Mouse (Mus musculus): Measurements from ENCODE around the gene Gm17387. TPM values are rescaled to one million over a fixed set of nuclear protein-coding genes. Genes with fewer than 3 reads are reported as not detected.

The Gm17387 gene
- polyA plus RNA-seq, 1 experiment = not detected

DNA sequence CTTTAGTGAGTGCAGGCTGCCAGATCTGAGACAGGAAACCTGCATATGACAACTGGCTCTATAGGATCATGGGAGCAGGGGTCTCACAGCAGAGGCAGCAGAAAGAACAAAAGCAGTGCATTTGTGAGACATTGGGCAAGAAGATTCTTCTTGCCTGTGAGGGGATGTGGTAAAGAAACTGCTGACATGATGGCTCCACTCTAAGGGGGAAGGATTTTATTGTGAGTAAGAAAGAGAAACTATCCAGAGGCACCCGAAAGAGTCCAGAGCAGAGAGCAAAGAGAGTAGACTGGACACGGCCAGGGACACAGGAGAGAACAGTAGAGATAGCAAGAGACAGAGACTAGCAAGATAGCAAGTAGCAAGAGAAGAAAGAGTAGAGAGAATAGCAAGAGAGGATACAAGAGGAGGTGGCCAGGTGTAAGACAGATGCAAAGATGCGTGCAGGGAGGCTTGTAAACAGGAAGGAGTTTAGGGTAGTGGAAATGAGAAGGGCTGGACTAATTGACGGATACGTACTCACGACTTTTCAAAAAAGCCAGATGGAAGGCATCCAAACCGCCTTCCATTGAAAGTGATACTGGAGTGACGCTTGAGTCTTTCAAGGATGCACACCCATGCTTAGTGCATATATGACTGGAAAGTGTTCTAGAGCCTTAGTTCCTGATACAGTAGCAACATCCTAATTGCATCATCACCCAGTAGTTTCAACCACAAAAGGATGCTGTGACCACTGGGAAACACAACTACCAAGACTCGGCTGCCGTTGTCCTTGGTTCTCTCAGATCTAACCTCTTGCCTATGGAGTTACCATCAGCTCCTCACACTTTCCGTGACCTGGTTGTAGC lies 29.9 kb upstream of the Gm17387 start:
- Histone ChIP-seq H3K27ac (ENCODE audit: insufficient read depth, low read depth, low read length) (peak overlapping the region; percentile 80), H3K4me3 (ENCODE audit: insufficient read depth, low read length) (peak overlapping the region; percentile 39), H3K4me1 (ENCODE audit: control insufficient read depth, insufficient read depth, low read length) (peaks cover 25% of the 10 kb centered on the region)
- TF ChIP-seq POLR2A (IDR thresholded peaks at IDR 0.05; ENCODE audit: borderline replicate concordance, low read depth, low read length) (no peak), CTCF (IDR thresholded peaks at IDR 0.05; ENCODE audit: low read depth, low read length) (no peak)

DNA sequence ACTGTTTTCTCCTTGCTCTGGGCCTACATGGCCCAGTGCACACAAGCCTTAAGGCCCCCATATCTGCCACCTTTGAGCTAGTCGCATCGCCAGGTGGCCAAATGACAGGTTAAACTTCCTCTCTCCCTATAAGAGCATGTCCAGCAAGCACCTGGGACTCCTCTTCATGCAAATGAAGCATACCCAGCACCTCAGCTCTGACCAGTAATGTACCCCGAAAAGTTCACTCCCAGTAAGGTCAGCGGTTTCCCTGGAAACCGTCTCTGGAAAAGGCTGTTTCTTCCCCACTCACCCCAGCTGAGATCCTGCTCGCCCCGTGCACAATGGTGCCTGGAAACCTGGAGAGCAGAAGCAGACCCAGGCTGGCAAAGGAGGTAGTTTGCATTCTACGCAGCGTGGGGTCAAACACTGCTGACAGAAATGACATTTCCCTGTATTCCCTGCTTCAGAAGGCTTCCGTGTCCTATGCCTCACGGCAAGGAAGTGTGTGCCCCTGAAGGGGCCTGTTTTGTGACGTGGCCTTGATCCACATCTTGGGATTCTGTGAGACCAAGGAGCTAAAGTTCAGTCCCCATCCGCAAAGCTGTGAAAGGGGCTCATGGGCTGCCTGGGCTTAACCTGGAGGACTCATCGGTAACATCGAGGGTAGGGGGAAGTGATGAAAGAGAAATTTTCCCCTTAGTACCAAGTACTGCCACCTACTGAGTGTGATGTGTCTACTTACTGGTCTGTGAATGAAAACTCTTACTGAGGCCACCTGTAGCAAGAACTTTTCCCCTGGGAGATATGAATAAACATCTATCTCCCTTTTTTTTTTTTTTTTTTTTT lies 27.8 kb upstream of the Gm17387 start:
- Histone ChIP-seq H3K4me3 (ENCODE audit: insufficient read depth, low read length) (no peak overlapping the region), H3K4me1 (ENCODE audit: control insufficient read depth, insufficient read depth, low read length) (peaks cover 25% of the 10 kb centered on the region), H3K27ac (ENCODE audit: insufficient read depth, low read depth, low read length) (no peak overlapping the region)
- TF ChIP-seq POLR2A (IDR thresholded peaks at IDR 0.05; ENCODE audit: borderline replicate concordance, low read depth, low read length) (no peak), CTCF (IDR thresholded peaks at IDR 0.05; ENCODE audit: low read depth, low read length) (no peak)

DNA sequence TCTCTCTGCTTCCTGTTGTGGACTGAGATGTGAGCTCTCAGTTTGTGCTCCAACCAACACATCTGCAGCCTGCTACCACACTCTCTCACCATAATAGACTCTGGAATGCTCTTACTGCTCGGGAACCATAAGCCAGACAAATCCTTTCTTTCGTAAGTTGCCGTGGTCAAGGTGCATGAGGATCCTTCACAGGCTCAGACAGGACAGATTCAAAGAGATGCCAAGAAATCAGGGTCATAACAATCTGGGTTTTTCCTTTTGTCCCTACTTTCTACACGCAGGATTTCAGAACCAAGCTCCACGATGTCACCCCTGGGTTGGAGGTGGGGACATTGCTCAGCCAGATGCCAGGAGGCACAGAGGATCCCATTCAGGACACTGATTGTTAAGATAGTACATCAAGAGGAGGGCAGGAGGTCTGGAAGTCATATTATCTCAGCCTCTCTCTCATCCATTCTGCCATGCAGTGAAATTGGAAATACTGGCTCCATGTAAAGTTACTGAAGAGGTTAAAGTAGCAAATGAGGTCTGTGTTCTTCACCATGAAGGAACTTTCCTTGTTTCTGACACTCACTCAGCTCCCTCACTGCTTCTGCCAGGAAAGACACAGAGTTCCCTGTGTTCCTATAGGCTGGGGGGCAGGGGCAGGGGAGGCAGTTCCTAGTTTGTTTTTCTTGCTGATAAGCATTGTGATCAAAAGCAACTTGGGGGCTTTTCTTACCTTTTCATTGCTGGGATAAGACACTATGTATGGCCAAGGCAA lies 25.5 kb upstream of the Gm17387 start:
- Histone ChIP-seq H3K4me3 (ENCODE audit: insufficient read depth, low read length) (no peak overlapping the region), H3K4me1 (ENCODE audit: control insufficient read depth, insufficient read depth, low read length) (peaks cover 16% of the 10 kb centered on the region), H3K27ac (ENCODE audit: insufficient read depth, low read depth, low read length) (no peak overlapping the region)
- TF ChIP-seq CTCF (IDR thresholded peaks at IDR 0.05; ENCODE audit: low read depth, low read length) (no peak), POLR2A (IDR thresholded peaks at IDR 0.05; ENCODE audit: borderline replicate concordance, low read depth, low read length) (no peak)

DNA sequence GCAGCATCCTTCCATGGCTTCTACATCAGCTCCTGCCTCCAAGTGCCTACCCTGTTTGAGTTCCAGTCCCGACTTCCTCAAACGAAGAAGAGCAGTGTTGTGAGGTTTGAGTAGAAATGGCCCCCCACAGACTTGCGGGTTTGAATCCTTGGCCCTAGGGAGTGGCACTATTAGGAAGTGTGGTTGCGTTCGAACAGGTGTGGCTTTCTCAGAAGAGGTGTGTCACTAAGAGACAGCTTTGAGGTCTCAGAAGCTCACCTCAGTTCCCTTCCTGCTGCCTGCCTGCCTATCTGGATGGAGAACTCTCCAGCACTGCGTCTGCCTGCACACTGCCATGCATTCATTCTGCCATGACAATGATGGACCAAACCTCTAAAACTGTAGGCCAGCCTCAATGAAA lies 22.5 kb upstream of the Gm17387 start:
- TF ChIP-seq CTCF (IDR thresholded peaks at IDR 0.05; ENCODE audit: low read depth, low read length) (no peak), POLR2A (IDR thresholded peaks at IDR 0.05; ENCODE audit: borderline replicate concordance, low read depth, low read length) (no peak)
- no peak overlapping the region for H3K27ac ChIP-seq (ENCODE audit: insufficient read depth, low read depth, low read length)
- no peak overlapping the region for H3K4me3 ChIP-seq (ENCODE audit: insufficient read depth, low read length)
- peaks cover 17% of the 10 kb centered on the region for H3K4me1 ChIP-seq (ENCODE audit: control insufficient read depth, insufficient read depth, low read length)

DNA sequence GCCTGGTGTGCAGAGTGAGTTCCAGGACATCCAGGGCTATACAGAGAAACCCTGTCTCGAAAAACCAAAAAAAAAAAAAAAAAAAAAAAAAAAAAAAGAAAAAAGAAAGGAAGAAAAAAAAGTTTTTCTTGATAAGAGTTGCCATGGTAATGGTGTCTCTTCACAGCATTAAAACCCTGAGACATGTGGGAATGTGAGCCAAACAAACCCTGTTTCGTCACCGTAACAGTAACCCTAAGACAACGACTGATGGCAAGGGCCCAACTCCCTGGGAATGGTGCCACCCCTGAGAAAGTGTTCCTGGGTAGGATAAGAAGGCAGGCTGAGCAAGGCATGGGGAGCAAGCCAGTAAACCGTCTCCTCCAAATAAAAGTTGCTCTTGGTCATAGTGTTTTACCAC lies 22.0 kb upstream of the Gm17387 start:
- TF ChIP-seq POLR2A (IDR thresholded peaks at IDR 0.05; ENCODE audit: borderline replicate concordance, low read depth, low read length) (no peak), CTCF (IDR thresholded peaks at IDR 0.05; ENCODE audit: low read depth, low read length) (no peak)
- no peak overlapping the region for H3K4me3 ChIP-seq (ENCODE audit: insufficient read depth, low read length)
- no peak overlapping the region for H3K27ac ChIP-seq (ENCODE audit: insufficient read depth, low read depth, low read length)
- peaks cover 21% of the 10 kb centered on the region for H3K4me1 ChIP-seq (ENCODE audit: control insufficient read depth, insufficient read depth, low read length)

DNA sequence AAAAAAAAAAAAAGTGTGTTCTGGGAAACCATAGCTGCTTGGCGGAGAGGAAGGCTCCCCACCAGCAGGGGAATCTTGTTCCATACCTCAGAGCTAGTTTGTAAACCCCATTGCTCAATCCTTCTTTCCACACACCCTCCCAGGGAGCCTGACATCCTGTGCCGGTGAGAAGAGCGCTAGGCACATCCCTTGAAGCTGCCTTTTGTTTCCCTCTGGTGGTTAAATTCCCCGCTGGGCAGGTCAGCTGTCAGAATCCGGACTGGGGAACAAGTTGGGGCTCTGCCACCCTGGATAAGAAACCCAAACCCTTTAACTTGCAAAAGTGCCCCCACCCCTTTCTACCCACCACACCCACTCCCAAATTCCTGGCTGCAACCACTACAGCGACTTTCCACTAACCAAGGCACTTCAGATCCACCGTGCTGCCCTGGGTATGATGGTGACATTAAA lies 20.6 kb upstream of the Gm17387 start:
- no peak overlapping the region for H3K4me3 ChIP-seq (ENCODE audit: insufficient read depth, low read length)
- TF ChIP-seq CTCF (IDR thresholded peaks at IDR 0.05; ENCODE audit: low read depth, low read length) (peak; percentile 51), POLR2A (IDR thresholded peaks at IDR 0.05; ENCODE audit: borderline replicate concordance, low read depth, low read length) (no peak)
- no peak overlapping the region for H3K27ac ChIP-seq (ENCODE audit: insufficient read depth, low read depth, low read length)
- peaks cover 35% of the 10 kb centered on the region for H3K4me1 ChIP-seq (ENCODE audit: control insufficient read depth, insufficient read depth, low read length)

DNA sequence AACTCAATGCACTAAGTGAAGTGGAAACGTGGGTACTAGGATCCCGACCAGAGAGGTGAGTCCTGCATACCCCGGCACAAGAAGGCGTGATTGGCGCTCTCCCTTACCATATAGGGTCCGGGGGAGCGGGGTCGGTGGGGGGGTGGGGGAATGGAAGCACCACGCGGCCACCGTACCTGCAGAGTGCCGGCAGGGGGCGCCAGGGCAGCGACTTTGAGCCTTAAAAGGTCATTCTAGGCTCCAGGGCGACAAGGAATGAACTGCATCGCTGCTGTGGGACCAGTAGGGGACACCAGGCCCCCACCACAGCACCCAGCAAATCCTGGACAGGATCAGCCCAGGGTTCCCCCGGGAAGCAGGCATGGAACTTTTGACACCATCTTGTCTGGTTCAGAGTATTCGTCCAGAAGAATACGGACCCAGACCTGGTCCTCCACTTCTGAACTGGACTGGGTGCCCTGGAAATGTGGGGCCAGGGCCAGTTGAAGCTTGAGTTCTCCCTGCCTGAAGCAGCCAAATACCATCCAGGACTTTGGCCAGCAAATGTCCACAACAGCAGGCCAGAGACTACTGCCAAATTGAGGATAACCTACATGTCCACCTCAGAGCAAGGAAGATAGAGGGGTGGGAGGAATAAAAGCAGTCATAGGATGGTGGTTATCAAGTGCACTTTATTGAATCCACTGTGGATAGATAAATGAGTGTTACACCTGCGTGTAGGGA lies 19.8 kb upstream of the Gm17387 start:
- peak overlapping the region; percentile 76 for H3K4me3 ChIP-seq (ENCODE audit: insufficient read depth, low read length)
- no peak overlapping the region for H3K27ac ChIP-seq (ENCODE audit: insufficient read depth, low read depth, low read length)
- peak; percentile 98 for TF ChIP-seq CTCF (IDR thresholded peaks at IDR 0.05; ENCODE audit: low read depth, low read length)
- no peak for TF ChIP-seq POLR2A (IDR thresholded peaks at IDR 0.05; ENCODE audit: borderline replicate concordance, low read depth, low read length)
- peaks cover 39% of the 10 kb centered on the region for H3K4me1 ChIP-seq (ENCODE audit: control insufficient read depth, insufficient read depth, low read length)

DNA sequence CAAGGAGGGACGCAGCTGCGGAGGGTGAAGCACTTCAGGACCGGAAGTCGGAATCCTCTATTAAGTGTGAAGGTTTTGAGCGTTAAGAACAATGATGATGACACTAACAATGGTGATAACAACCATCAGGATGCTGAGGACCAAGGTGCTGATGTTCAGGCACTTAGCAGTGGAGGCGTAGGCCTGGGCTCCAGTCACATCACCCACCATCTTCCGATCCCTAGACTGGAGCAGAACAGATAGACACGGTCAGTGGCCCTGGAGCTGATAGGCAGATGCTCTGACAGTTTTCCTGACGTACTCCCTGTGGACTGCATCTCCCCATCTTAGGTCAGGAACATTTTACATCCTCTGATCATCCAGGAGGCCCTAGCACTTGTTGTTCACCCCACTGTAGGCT lies 19.3 kb upstream of the Gm17387 start:
- TF ChIP-seq CTCF (IDR thresholded peaks at IDR 0.05; ENCODE audit: low read depth, low read length) = no peak
- no peak for TF ChIP-seq POLR2A (IDR thresholded peaks at IDR 0.05; ENCODE audit: borderline replicate concordance, low read depth, low read length)
- Histone ChIP-seq H3K4me3 (ENCODE audit: insufficient read depth, low read length) (peak overlapping the region; percentile 76), H3K4me1 (ENCODE audit: control insufficient read depth, insufficient read depth, low read length) (peaks cover 39% of the 10 kb centered on the region), H3K27ac (ENCODE audit: insufficient read depth, low read depth, low read length) (peak overlapping the region; percentile 70; the same call in 1 of the 2 replicates)

DNA sequence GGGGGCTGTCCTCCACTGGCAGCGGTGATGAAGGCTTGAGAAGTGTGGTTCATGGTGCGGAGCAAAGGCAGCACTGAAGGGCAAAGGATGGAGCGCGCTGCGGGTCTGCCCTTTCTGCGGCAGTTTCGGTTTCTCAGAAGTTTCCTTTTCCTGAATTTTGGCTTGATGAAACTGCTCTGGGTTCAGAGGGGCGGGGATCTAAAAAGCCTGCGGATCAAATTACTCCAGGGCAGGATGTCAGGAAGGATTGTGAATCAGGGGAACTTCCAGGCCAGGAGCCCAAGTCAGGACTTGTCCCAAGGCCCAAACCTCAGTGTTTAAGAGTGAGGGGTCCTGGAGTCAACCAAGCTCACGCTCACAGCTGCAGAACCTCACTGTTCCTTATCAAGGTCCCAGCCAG lies 18.3 kb upstream of the Gm17387 start, which contains the start of gene Ifitm3:
Gene Ifitm3, minus strand, starts transcription at position 178 of the 400 bp plus-strand sequence.
- Histone ChIP-seq H3K4me1 (ENCODE audit: control insufficient read depth, insufficient read depth, low read length) (peaks cover 46% of the 10 kb centered on the region), H3K4me3 (ENCODE audit: insufficient read depth, low read length) (peak within 1 kb of the TSS; percentile 76), H3K27ac (ENCODE audit: insufficient read depth, low read depth, low read length) (peak within 1 kb of the TSS; percentile 70)
- TF ChIP-seq CTCF (IDR thresholded peaks at IDR 0.05; ENCODE audit: low read depth, low read length) (no peak), POLR2A (IDR thresholded peaks at IDR 0.05; ENCODE audit: borderline replicate concordance, low read depth, low read length) (no peak)
